Mouse (Mus musculus): ENCODE measurements around the gene Il1r1.

Il1r1 gene

GRCm38 (mm10) chr1:40306111-40306510 lies 81.2 kb downstream of the Il1r1 start:
- in situ Hi-C loops (cut with MboI; ENCODE audit: unreplicated experiment in 2 of 2): no loop called here

- in situ Hi-C loops (cut with MboI; ENCODE audit: unreplicated experiment in 2 of 2): no loop called here
Measured at GRCm38 (mm10) chr1:40311123-40311522, 86.2 kb downstream of the Il1r1 start.

GRCm38 (mm10) chr1:40311625-40312024 lies 86.7 kb downstream of the Il1r1 start:
- in situ Hi-C loops (cut with MboI; ENCODE audit: unreplicated experiment in 2 of 2): no loop called here

DNA sequence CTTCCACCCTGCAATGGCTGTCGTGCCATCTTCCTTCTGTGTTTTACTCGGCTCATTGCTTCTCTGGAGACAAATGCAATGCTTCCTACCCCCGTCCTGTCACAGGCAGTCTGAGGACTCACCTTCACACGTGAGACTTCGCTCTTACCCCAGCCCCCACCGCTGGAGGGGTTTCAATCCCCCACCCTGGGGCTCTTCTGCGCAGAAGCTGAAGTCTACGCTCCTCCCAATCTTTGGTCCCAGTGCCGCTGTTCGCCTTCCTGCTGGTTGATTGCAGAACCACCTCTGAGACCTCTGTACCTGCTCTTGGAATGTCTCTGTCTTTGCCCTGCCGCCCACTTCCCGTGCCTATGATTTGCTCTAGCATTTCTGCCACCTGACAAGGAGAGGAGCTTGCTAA lies 89.1 kb downstream of the Il1r1 start:
- in situ Hi-C loops (cut with MboI; ENCODE audit: unreplicated experiment in 2 of 2): no loop called here

GRCm38 (mm10) chr1:40317657-40318056 lies 92.8 kb downstream of the Il1r1 start:
- in situ Hi-C loops (cut with MboI; ENCODE audit: unreplicated experiment in 2 of 2): no loop called here

DNA sequence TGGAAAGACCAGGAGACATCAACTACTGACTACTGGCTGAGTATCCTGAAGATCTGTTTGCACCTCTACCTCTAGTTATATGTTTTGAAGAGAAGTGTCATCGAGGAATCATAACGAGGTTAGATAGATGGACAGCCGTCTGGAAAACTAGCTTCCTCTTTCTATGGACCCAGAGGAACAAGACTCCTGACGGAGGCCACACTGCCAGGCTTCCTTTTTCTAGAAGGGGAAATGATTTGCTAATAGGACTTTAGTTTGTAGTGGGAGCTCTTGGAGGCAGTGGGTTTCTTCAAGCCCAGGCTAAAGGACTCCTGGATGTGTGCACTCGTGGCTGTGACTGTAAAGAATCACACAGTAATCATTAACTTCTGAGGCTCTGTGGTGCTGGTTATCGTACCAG lies 96.9 kb downstream of the Il1r1 start:
- in situ Hi-C loops (cut with MboI; ENCODE audit: unreplicated experiment in 2 of 2): no loop called here

GRCm38 (mm10) chr1:40322543-40322942 lies 97.7 kb downstream of the Il1r1 start:
- in situ Hi-C loops (cut with MboI; ENCODE audit: unreplicated experiment in 2 of 2): no loop called here

DNA sequence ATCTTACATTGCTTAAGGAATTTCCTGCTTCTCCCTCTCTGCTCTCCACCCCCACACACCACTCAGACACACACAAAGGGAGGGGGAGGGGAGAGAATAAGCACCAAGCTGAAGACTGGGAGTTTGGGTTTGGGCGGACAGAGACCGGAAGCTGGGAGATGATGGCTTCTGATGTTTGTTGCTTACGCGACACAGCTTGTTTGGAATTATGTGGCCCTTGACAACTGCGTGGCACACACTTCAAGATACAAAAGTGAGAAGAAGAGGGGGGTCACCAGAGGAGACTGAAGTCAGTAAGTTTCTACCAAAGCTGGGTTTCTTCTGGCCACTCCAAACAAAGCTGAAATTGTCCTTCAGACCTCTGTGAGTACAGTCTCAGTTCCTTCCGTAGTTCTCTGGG lies 99.6 kb downstream of the Il1r1 start, which contains the start of gene Il1rl2:
Gene Il1rl2, plus strand, starts transcription at position 154 of the 400 bp plus-strand sequence.
- in situ Hi-C loops (cut with MboI; ENCODE audit: unreplicated experiment in 2 of 2): no loop called here

DNA sequence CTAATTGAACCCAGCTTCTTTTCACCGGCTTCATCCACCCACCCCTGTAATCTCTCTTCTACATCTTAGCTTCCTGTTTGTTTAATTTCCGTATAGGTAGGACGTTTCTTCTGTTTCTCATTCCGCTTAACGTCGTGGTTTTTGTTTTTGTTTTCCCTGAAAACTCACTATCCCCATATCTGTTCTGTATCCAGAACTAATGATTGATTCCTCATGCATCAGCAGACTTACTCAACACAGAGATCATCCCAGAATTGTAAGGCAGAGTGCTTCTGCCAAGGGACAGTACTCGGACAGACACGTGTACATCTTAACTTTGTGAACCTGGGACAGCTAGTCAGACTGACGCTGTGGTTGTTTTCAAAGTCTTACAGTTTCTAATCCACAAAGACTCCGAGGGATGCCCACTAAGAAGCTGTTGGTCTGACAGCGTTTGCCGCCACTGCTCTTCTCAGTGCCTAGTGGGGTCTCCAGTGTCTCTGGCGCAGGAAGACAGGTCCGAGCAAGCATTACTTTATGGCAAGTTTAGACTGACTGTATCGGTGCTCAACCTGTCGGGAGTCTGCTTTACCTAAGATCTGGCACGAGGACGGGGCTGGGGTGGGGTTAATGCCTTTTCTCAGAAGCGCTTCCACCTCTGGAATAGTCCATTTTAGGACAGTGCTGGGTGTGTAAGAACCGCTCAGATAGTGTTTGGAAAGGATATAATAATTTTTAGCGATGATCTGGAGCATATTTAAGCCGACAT lies 100.2 kb downstream of the Il1r1 start:
- in situ Hi-C loops (cut with MboI; ENCODE audit: unreplicated experiment in 2 of 2): no loop called here

GRCm38 (mm10) chr1:40325711-40326327 lies 100.9 kb downstream of the Il1r1 start:
- in situ Hi-C loops (cut with MboI; ENCODE audit: unreplicated experiment in 2 of 2): no loop called here

- in situ Hi-C loops (cut with MboI; ENCODE audit: unreplicated experiment in 2 of 2): no loop called here
Measured at GRCm38 (mm10) chr1:40327604-40328003, 102.7 kb downstream of the Il1r1 start.

GRCm38 (mm10) chr1:40329526-40329925 lies 104.6 kb downstream of the Il1r1 start:
- in situ Hi-C loops (cut with MboI; ENCODE audit: unreplicated experiment in 2 of 2): no loop called here

- in situ Hi-C loops (cut with MboI; ENCODE audit: unreplicated experiment in 2 of 2): no loop called here
Measured at GRCm38 (mm10) chr1:40330181-40330580, 105.3 kb downstream of the Il1r1 start.

- in situ Hi-C loops (cut with MboI; ENCODE audit: unreplicated experiment in 2 of 2): no loop called here
Measured at GRCm38 (mm10) chr1:40339346-40339745, 114.5 kb downstream of the Il1r1 start.

DNA sequence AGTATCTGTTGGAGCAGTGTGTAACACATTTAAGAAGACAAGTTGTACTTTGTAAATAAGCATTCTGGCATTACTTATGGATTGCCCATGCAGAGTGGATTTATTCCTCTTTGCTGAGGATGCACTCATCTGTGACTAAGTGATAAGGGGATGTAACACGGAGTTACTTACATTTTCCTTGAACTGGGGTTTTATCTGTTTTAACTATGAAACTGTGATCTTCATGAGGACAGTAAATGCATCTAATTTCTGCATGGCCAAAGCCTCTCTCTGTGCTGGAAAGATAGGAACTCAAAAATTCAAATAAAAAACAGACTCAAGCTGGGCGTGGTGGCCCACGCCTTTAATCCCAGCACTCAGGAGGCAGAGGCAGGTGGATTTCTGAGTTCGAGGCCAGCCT lies 115.2 kb downstream of the Il1r1 start:
- in situ Hi-C loops (cut with MboI; ENCODE audit: unreplicated experiment in 2 of 2): no loop called here

DNA sequence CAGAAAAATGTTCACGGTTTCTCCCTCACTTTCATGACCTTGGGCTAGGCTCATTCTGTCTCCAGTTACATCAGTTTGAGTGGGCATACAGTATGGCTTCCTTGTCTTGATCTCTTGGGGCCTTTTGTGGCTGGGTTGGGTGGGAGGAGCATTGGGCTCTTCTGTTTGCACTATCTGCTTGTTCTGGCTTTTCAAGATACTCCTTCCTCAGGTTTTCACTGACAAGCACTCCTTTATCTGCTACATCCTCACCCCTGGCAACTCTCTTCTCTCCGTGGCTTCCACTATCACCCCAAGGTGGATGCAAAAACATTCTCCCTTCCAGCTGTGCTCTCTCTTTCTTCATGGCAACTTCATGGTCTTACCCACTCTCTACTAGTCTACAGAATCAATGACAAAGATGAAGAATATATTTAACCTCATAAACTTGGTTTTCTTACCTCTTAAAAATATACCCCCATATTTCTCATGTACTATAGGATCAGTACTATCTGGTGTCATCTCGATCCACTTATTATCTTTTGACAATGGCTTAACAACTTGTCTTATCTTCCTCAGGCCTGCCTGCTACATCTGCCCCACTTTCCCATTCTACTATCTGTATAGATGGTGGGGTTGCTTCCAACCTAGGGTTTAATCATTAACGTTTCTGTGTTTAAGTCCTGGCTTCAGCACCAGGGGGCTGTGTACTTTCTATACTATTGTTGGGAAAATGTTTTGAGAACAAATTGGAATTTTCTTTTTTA lies 127.5 kb downstream of the Il1r1 start:
- in situ Hi-C loops (cut with MboI; ENCODE audit: unreplicated experiment in 2 of 2): loop anchor here in 1 of 2 experiments (10.0 kb wide), 1 partner anchor 218 kb away; no protein-coding TSS in a partner anchor

DNA sequence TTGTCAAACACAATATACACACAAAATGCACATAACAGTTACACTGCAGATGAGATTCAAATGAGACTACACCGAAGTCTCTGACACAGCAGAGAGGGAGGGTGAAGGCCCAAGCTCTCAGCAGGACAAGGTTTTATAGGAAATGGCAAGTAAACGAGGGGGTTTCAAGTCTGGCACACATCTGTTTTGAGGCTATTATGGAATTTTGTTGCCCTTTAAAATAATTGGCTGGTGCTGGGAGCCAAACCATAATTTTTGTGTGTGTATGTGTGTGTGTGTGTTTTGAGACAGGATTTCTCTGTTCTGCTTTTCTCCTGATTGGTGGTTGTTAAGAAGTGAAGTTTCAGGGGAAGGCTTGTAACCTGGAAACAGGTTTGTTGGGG lies 128.0 kb downstream of the Il1r1 start:
- in situ Hi-C loops (cut with MboI; ENCODE audit: unreplicated experiment in 2 of 2): loop anchor here in 1 of 2 experiments (10.0 kb wide), 1 partner anchor 218 kb away; no protein-coding TSS in a partner anchor

- in situ Hi-C loops (cut with MboI; ENCODE audit: unreplicated experiment in 2 of 2): loop anchor here in 1 of 2 experiments (10.0 kb wide), 1 partner anchor 220 kb away; no protein-coding TSS in a partner anchor
Measured at GRCm38 (mm10) chr1:40354665-40355064, 129.8 kb downstream of the Il1r1 start.

DNA sequence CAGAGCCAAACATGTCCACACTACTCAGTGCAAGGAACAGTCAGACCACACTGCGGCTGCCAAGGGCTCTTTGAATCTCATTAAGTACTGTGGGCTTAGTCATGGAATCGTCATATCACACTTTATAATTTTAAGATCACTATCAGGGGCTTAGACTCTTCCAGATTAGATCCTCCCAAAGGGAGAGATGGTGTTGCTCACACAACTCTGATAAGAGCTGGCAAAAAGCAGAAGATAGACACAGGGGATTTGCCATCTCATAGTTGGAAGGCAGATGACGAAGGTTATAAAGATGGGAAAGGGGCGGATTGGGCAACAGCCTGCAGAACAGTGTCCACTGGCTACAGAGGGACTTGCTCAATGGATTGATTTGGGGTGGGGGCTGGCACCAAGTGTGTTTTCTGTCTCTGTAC lies 130.6 kb downstream of the Il1r1 start:
- in situ Hi-C loops (cut with MboI; ENCODE audit: unreplicated experiment in 2 of 2): loop anchor here in 1 of 2 experiments (10.0 kb wide), 1 partner anchor 221 kb away; no protein-coding TSS in a partner anchor

DNA sequence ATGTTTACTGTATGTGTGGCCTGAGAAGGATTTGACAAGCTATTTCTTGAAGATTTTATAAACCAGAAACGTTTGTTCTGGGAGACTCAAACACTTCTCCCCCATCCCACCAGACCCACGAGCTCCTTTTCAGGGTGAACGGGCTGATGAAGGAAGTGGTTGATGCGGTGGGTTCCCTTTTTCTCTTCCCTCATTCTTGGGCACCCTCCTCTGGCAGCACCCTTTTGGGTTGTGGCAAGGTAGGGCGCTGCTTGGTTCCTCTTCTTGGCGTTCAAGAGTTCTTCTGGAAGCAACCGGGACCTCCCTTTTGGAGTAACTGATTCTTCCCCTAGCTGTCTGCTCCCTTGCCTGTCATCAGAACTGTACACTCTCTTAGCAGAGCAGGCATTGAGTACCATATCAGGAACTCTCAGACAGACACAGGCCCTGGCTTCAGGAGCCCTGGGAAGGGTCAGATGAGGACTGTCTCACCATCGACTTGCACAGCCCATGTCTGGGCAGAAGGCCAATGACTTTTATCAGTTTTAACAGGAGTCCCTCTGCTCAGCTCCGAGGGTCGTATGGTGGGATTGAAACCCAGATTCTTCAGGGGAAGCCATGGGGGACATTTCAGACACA lies 131.1 kb downstream of the Il1r1 start:
- in situ Hi-C loops (cut with MboI; ENCODE audit: unreplicated experiment in 2 of 2): loop anchor here in 1 of 2 experiments (10.0 kb wide), 1 partner anchor 221 kb away; no protein-coding TSS in a partner anchor

DNA sequence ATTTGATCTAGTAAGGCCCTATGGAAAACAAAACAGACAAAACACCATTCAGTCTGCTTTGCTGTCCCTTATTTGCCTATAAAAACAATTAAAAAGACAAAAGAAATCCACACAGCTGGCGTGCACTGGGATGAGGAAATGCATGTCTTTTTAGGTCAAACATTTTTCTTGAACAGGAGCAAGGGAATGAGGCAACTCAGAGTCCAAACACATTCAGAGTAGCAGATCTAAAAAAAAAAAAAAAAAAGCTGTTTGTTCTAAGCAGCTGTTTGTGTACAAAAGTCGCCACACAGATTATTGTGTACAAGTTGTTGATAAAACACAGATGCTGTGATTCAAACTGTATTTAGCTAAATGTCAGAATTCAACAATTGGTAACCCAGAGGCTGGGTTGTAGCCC lies 133.0 kb downstream of the Il1r1 start:
- in situ Hi-C loops (cut with MboI; ENCODE audit: unreplicated experiment in 2 of 2): loop anchor here in 1 of 2 experiments (10.0 kb wide), 1 partner anchor 223 kb away; no protein-coding TSS in a partner anchor
